Mouse (Mus musculus) liver, embryonic 11.5 days (tissue): ENCODE data around the gene Astn1. TPM values are rescaled to one million over a fixed set of nuclear protein-coding genes. Genes with fewer than 3 reads are reported as not detected.

Experiments used
- ATAC-seq: fragments of 200-750 bp; cut with Nextera tagmentation; replicated peaks from 2 replicates; pipeline ENCODE4 v1.8.0; 2017; ENCODE audit warnings: moderate number of reproducible peaks, mild to moderate bottlenecking, moderate TSS enrichment, moderate library complexity; ENCODE audit not compliant: low FRiP score
- DNase-seq: peaks from one replicate; pipeline ENCODE4 v3.0.0-alpha.2; 2017; ENCODE audit warnings: low spot score
- H3K27ac ChIP-seq: fragments of 300-500 bp; sonication (generic); 2 replicates; pipeline ENCODE4 v1.5.1; 2014; ENCODE audit warnings: mild to moderate bottlenecking, low read depth, low read length, control low read depth
- H3K27me3 ChIP-seq: fragments of 300-500 bp; sonication (generic); replicated peaks from 2 replicates; pipeline ENCODE4 v1.6.1; 2014; ENCODE audit warnings: low read length, mixed read lengths; ENCODE audit not compliant: control insufficient read depth, insufficient read depth
- H3K36me3 ChIP-seq: fragments of 300-500 bp; sonication (generic); 2 replicates; pipeline ENCODE4 v1.6.1; 2014; ENCODE audit warnings: mild to moderate bottlenecking, low read length, moderate library complexity, mixed read lengths; ENCODE audit not compliant: control insufficient read depth, insufficient read depth
- H3K4me1 ChIP-seq: fragments of 300-500 bp; sonication (generic); replicated peaks from 2 replicates; pipeline ENCODE4 v1.6.1; 2014; ENCODE audit warnings: low read length, mixed read lengths; ENCODE audit not compliant: control insufficient read depth, insufficient read depth
- H3K4me2 ChIP-seq: fragments of 300-500 bp; sonication (generic); 2 replicates; pipeline ENCODE4 v1.6.1; 2014; ENCODE audit warnings: mild to moderate bottlenecking, control low read depth, moderate library complexity
- H3K4me3 ChIP-seq: fragments of 300-500 bp; sonication (generic); 2 replicates; pipeline ENCODE4 v1.5.1; 2014; ENCODE audit warnings: low read depth, low read length, control low read depth
- H3K9ac ChIP-seq: fragments of 300-500 bp; sonication (generic); 2 replicates; pipeline ENCODE4 v1.6.1; 2014; ENCODE audit warnings: low read depth, low read length, control low read depth
- H3K9me3 ChIP-seq: fragments of 300-500 bp; sonication (generic); 2 replicates; pipeline ENCODE4 v1.6.1; 2016; ENCODE audit warnings: low read length, inconsistent platforms, mixed read lengths; ENCODE audit not compliant: control insufficient read depth
- WGBS: fragments of 180-500 bp; shearing (Covaris S2); extraction: QIAGEN DNeasy Blood & Tissue Kit; methylation state at CpG from one replicate; pipeline ENCODE4 v1.1.7; 2014; 5-methylcytosine and 5-hydroxymethylcytosine counted together
- polyA plus RNA-seq: library from polyadenylated mRNA; unstranded; fragments of >200 nt; fragmentation: Nextera tagmentation; extraction: Ambion mirVana; gene quantifications from 2 replicates; pipeline ENCODE4 v1.2.1, GENCODE M21; 2014

Gene Astn1
- polyA plus RNA-seq, 1 experiment from 2014 or later: 0.62 TPM

GRCm38 (mm10) chr1:158599435-158599834 is 237.4 kb downstream of the Astn1 start:
- H3K27me3 ChIP-seq: no peaks in the 10 kb centered on the region
- no peaks in the 10 kb centered on the region for H3K4me1 ChIP-seq
- 82% methylated on average over 2 of the region's 2 CpGs for WGBS
- no peak overlapping the region for H3K4me2 ChIP-seq
- DNase-seq (no peak), ATAC-seq (no peak)
- no peaks in the 10 kb centered on the region for H3K9me3 ChIP-seq
- H3K36me3 ChIP-seq: no peaks in the 10 kb centered on the region
- H3K4me3 ChIP-seq: no peak overlapping the region
- H3K27ac ChIP-seq: no peak overlapping the region
- no peak overlapping the region for H3K9ac ChIP-seq

DNA sequence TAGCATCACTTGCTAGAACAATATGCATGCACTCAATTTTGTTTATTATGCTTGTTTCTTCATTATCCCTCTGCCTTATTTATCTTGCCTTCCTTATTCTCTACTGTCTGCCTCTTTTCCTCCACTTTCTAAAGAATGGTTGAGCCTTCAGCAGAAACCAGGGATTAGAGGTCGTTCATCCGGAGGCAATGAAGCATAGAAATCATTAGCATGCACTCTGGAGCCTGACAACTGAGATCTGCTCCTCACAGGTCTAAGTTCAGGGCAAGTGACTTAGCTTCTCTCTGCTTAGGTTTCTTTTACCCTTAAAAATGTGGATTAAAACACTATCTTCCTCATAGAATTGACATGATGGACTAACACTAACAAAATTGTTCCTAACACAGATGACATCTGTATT is 241.0 kb downstream of the Astn1 start:
- H3K36me3 ChIP-seq: no peaks in the 10 kb centered on the region

DNA sequence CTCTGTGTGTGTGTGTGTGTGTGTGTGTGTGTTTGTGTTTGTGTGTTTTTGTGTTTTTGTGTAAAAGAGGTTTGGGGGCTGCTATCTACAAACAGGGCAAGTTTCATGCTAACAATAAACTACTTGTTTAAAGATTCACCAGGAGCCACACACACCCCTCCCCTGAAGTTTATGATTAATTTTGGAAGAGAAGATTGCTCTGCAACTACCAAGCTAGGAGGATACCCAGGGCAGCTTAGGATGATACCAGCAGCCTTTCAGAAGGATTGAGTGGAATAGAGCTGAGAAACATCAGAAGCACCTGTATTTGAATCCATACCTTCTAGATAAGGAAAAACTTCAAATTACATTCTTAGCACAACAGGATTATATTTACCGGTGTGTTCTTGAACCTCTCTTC is 242.1 kb downstream of the Astn1 start:
- H3K4me3 ChIP-seq: no peak overlapping the region
- no peaks in the 10 kb centered on the region for H3K36me3 ChIP-seq
- no peak overlapping the region for H3K4me2 ChIP-seq
- no peaks in the 10 kb centered on the region for H3K4me1 ChIP-seq
- no peak for DNase-seq
- no peaks in the 10 kb centered on the region for H3K9me3 ChIP-seq
- H3K9ac ChIP-seq: no peak overlapping the region
- ATAC-seq: no peak
- no peak overlapping the region for H3K27ac ChIP-seq
- H3K27me3 ChIP-seq: no peaks in the 10 kb centered on the region
- 85% methylated on average over 1 of the region's 1 CpGs for WGBS

More for the DNA sequence above, 241.0 kb downstream of the Astn1 start:
- no peak overlapping the region for H3K4me3 ChIP-seq
- WGBS: 65% methylated on average over 2 of the region's 2 CpGs
- no peak overlapping the region for H3K9ac ChIP-seq
- DNase-seq (no peak), ATAC-seq (no peak)
- no peaks in the 10 kb centered on the region for H3K27me3 ChIP-seq
- no peaks in the 10 kb centered on the region for H3K9me3 ChIP-seq
- H3K4me1 ChIP-seq: no peaks in the 10 kb centered on the region
- H3K4me2 ChIP-seq: no peak overlapping the region
- no peak overlapping the region for H3K27ac ChIP-seq

- WGBS: 75% methylated on average over 4 of the region's 4 CpGs
- DNase-seq: no peak
- no peak overlapping the region for H3K4me3 ChIP-seq
- no peak overlapping the region for H3K9ac ChIP-seq
- no peak for ATAC-seq
- H3K9me3 ChIP-seq: no peaks in the 10 kb centered on the region
- no peaks in the 10 kb centered on the region for H3K36me3 ChIP-seq
- H3K27ac ChIP-seq: no peak overlapping the region
- H3K4me1 ChIP-seq: no peaks in the 10 kb centered on the region
- no peak overlapping the region for H3K4me2 ChIP-seq
- no peaks in the 10 kb centered on the region for H3K27me3 ChIP-seq
Observed at GRCm38 (mm10) chr1:158605597-158605996, 243.5 kb downstream of the Astn1 start.

DNA sequence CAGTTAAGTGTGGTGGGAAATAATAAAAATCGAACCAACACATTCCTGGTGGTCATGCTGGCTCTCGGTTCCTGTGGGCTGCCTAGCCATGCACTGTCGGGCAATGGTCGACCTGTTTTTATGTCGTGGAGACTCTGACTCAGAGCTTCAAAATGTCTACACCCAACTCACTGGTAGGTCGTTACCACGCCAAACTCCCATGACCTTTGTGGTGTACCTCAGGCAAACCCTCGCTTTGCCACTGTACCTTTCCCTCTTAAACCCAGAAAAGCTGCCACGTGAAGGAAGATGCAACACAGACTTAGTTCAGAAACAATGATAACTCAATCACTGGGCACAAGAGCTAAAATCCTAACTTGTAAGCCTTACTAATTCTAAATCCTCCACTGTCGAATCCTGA is 244.3 kb downstream of the Astn1 start:
- H3K4me1 ChIP-seq: no peaks in the 10 kb centered on the region
- no peak for ATAC-seq
- H3K9ac ChIP-seq: no peak overlapping the region
- H3K4me2 ChIP-seq: no peak overlapping the region
- H3K4me3 ChIP-seq: no peak overlapping the region
- DNase-seq: no peak
- H3K9me3 ChIP-seq: no peaks in the 10 kb centered on the region
- no peaks in the 10 kb centered on the region for H3K27me3 ChIP-seq
- WGBS: 80% methylated on average over 10 of the region's 10 CpGs
- no peak overlapping the region for H3K27ac ChIP-seq
- H3K36me3 ChIP-seq: no peaks in the 10 kb centered on the region

- Histone ChIP-seq H3K27me3 (no peaks in the 10 kb centered on the region), H3K4me2 (no peak overlapping the region), H3K4me3 (no peak overlapping the region), H3K27ac (no peak overlapping the region), H3K4me1 (no peaks in the 10 kb centered on the region), H3K9me3 (no peaks in the 10 kb centered on the region), H3K36me3 (no peaks in the 10 kb centered on the region), H3K9ac (no peak overlapping the region)
- DNase-seq (no peak), ATAC-seq (no peak)
- 68% methylated on average over 1 of the region's 1 CpGs for WGBS
Observed at GRCm38 (mm10) chr1:158607201-158607600, 245.1 kb downstream of the Astn1 start.

- DNase-seq (no peak), ATAC-seq (no peak)
- no peak overlapping the region for H3K4me3 ChIP-seq
- H3K27me3 ChIP-seq: no peaks in the 10 kb centered on the region
- H3K36me3 ChIP-seq: no peaks in the 10 kb centered on the region
- no peak overlapping the region for H3K4me2 ChIP-seq
- no peak overlapping the region for H3K27ac ChIP-seq
- no peak overlapping the region for H3K9ac ChIP-seq
- H3K9me3 ChIP-seq: no peaks in the 10 kb centered on the region
- no peaks in the 10 kb centered on the region for H3K4me1 ChIP-seq
- 70% methylated on average over 1 of the region's 1 CpGs for WGBS
Observed at GRCm38 (mm10) chr1:158615202-158615601, 253.1 kb downstream of the Astn1 start.

- Histone ChIP-seq H3K4me3 (no peak overlapping the region), H3K9ac (no peak overlapping the region), H3K4me2 (no peak overlapping the region), H3K36me3 (no peaks in the 10 kb centered on the region), H3K9me3 (no peaks in the 10 kb centered on the region), H3K4me1 (no peaks in the 10 kb centered on the region), H3K27ac (no peak overlapping the region), H3K27me3 (no peaks in the 10 kb centered on the region)
- 77% methylated on average over 4 of the region's 4 CpGs for WGBS
- no peak for DNase-seq
- ATAC-seq: no peak
Observed at GRCm38 (mm10) chr1:158617943-158618342, 255.9 kb downstream of the Astn1 start.

DNA sequence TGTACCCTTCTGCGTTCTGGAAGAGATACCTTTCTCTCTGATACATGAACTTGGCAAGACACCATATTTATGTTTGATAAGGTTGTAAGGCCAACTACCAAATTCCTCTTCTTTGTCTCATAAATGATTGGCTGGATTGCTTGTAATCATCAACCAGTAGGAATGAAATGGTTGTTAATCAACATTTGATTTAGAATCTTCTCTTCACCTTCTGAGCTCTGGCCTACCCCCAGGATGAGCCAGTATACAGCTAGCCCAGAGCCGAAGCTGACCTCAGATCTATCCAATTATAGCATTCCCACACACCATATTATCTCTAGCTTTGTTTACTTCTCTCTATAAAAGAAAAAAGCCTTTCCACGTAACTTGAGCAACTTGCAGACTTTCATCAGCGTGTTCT is 270.9 kb downstream of the Astn1 start:
- no peak overlapping the region for H3K27ac ChIP-seq
- no peak overlapping the region for H3K9ac ChIP-seq
- no peaks in the 10 kb centered on the region for H3K36me3 ChIP-seq
- no peaks in the 10 kb centered on the region for H3K4me1 ChIP-seq
- no peaks in the 10 kb centered on the region for H3K27me3 ChIP-seq
- no peak overlapping the region for H3K4me3 ChIP-seq
- DNase-seq (no peak), ATAC-seq (no peak)
- WGBS: 65% methylated on average over 4 of the region's 4 CpGs
- H3K9me3 ChIP-seq: no peaks in the 10 kb centered on the region
- no peak overlapping the region for H3K4me2 ChIP-seq
